Mouse (Mus musculus) hindbrain, embryonic 13.5 days (tissue): ENCODE measurements around the gene Upf3b. TPM values are rescaled to one million over a fixed set of nuclear protein-coding genes. Genes with fewer than 3 reads are reported as not detected.

ENCODE experiments used
- ATAC-seq: fragments of 200-750 bp; cut with Nextera tagmentation; 2 replicates; pipeline ENCODE4 v1.8.0; 2017; ENCODE audit warnings: moderate TSS enrichment; ENCODE audit not compliant: low FRiP score
- H3K27ac ChIP-seq: fragments of 300-500 bp; sonication (generic); 2 replicates; pipeline ENCODE4 v1.5.1; 2015; ENCODE audit warnings: inconsistent platforms, mild to moderate bottlenecking, moderate library complexity
- H3K27me3 ChIP-seq: fragments of 300-500 bp; sonication (generic); 2 replicates; pipeline ENCODE4 v1.6.1; 2015; ENCODE audit warnings: mild to moderate bottlenecking, inconsistent platforms
- H3K36me3 ChIP-seq: fragments of 300-500 bp; sonication (generic); 2 replicates; pipeline ENCODE4 v1.6.1; 2015; ENCODE audit warnings: mild to moderate bottlenecking, inconsistent platforms
- H3K4me1 ChIP-seq: fragments of 300-500 bp; sonication (generic); replicated peaks from 2 replicates; pipeline ENCODE4 v1.6.1; 2015; ENCODE audit warnings: inconsistent platforms
- H3K4me2 ChIP-seq: fragments of 300-500 bp; sonication (generic); 2 replicates; pipeline ENCODE4 v1.6.1; 2015; ENCODE audit warnings: inconsistent platforms, mild to moderate bottlenecking, moderate library complexity
- H3K4me3 ChIP-seq: fragments of 300-500 bp; sonication (generic); 2 replicates; pipeline ENCODE4 v1.5.1; 2015; ENCODE audit warnings: mild to moderate bottlenecking, inconsistent platforms
- H3K9ac ChIP-seq: fragments of 300-500 bp; sonication (generic); 2 replicates; pipeline ENCODE4 v1.6.1; 2015; ENCODE audit warnings: mild to moderate bottlenecking, inconsistent platforms
- H3K9me3 ChIP-seq: fragments of 300-500 bp; sonication (generic); 2 replicates; pipeline ENCODE4 v1.6.1; 2016; ENCODE audit warnings: inconsistent platforms
- WGBS: fragments of 180-500 bp; shearing (Covaris S2); methylation state at CpG from one replicate; pipeline ENCODE4 v1.1.7; 2015; 5-methylcytosine and 5-hydroxymethylcytosine counted together
- polyA plus RNA-seq: library from polyadenylated mRNA; unstranded; fragments of >200 nt; fragmentation: Nextera tagmentation; extraction: Ambion mirVana; gene quantifications from 2 replicates; pipeline ENCODE4 v1.2.1, GENCODE M21; 2015

Gene Upf3b
- polyA plus RNA-seq, 1 experiment from 2014 or later: 33.6 TPM

DNA sequence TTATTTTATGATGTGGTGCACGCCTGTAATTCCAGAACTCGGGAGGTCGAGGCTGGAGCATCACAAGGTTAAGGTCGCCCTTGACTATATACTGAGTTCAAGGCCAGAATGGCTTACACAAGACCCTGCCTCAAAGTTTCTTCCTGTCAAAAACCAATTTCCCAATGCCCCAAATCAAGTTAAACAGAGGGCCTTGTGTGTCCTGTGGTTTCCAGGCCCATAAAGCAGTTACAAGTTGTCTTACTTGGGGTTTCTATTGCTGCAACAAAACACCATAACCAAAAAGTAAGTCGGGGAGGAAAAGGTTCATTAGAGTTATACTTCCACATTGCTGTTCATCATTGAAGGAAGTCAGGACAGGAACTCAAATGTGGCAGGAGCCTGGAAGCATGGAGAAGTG, 41.4 kb downstream of the Upf3b start:
- no peak overlapping the region for H3K9ac ChIP-seq
- no peak overlapping the region for H3K4me2 ChIP-seq
- no peak overlapping the region for H3K27ac ChIP-seq
- H3K36me3 ChIP-seq: no peaks in the 10 kb centered on the region
- no peaks in the 10 kb centered on the region for H3K4me1 ChIP-seq
- no peak overlapping the region for H3K4me3 ChIP-seq
- WGBS: 92% methylated on average over 5 of the region's 5 CpGs
- H3K9me3 ChIP-seq: no peaks in the 10 kb centered on the region
- no peaks in the 10 kb centered on the region for H3K27me3 ChIP-seq
- no peak for ATAC-seq

DNA sequence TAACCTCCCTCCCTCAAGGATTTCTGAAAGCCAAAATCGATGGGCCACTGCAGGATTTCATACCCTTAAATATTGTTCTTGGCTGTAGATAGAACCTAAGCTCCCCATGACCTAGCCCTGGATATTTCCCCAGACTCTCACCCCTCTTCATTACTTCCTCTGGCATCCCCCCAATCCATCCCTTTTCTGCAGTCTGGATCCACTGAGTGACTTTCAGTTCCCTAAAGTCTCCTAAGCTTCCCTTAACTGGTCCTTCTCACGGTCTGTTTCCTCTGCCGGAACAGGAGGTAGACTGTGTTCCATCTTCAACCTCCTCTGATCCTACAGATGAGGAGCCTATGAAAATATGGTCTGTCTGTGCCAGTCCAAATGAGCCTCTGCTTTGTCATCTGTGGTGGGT, 42.8 kb downstream of the Upf3b start:
- Histone ChIP-seq H3K36me3 (no peaks in the 10 kb centered on the region), H3K27me3 (no peaks in the 10 kb centered on the region), H3K4me2 (no peak overlapping the region), H3K27ac (no peak overlapping the region), H3K9ac (no peak overlapping the region), H3K4me3 (no peak overlapping the region), H3K4me1 (no peaks in the 10 kb centered on the region), H3K9me3 (no peaks in the 10 kb centered on the region)
- 93% methylated on average over 3 of the region's 3 CpGs for WGBS
- no peak for ATAC-seq

DNA sequence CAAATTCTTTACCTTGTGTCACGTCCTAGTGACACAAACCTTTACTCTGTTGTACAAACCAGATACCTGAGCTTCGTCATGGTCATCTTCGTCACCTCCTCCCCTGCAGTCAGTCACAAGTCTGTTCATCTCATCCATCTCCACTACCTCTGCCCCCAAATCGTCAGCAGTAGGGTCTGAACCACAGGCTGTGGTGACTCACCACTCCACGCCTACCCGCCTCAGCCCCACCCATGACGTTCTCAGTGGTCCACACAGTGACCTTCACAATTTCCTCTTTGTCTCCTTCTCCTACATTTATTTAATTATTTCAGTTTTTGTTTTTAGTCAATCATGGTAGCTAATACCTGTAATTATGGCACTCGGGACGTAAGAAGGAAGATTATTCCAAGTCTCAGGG, 46.2 kb downstream of the Upf3b start:
- Histone ChIP-seq H3K36me3 (no peaks in the 10 kb centered on the region), H3K27ac (no peak overlapping the region), H3K4me2 (no peak overlapping the region), H3K9me3 (no peaks in the 10 kb centered on the region), H3K4me1 (no peaks in the 10 kb centered on the region), H3K27me3 (no peaks in the 10 kb centered on the region), H3K9ac (no peak overlapping the region), H3K4me3 (no peak overlapping the region)
- WGBS: 92% methylated on average over 9 of the region's 9 CpGs
- ATAC-seq: no peak

DNA sequence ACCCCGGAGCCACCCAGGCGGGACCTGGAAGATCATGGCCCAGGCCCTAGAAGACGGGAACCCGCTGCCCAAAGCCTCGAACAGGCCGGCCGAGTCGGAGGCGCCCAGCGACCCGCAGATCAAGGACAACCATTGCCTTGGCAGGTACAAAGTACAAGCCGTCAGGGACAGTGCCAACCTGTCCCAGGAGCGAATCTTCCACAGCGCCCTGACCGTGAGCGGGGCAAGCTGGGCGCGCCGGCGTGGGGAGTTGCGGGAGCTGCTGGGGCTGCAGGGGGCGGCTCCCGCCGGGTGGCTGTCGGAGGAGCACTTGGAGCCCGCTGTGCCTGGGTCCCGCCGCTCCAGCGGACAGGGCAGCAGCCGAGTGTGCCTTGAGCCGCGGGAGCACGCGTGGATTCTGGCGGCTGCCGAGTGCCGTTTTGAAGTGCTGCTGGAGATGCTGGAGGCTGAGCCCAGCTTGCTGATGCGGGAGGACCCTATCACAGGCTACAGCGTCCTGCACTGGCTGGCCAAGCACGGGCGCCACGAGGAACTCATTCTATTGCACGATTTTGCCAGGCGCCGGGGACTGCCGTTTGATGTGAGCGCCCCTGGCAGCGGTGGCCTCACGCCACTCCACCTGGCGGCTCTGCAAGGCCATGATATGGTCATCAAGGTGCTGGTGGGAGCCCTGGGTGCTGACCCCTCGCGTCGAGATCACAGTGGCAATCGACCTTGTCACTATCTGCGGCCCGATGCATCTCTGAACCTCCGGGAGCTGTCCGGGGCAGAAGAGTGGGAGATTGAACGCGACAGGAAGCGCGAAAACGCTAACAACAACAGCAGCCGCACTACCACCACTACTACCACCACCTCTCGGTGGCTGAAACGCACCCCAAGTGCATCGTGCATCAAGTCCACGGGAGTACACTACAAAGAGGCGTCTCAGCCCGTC, 61.0 kb downstream of the Upf3b start:
- no peaks in the 10 kb centered on the region for H3K36me3 ChIP-seq
- peaks cover 75% of the 10 kb centered on the region for H3K27me3 ChIP-seq
- H3K4me3 ChIP-seq: peak overlapping the region; percentile 41
- H3K4me2 ChIP-seq: peak overlapping the region; percentile 62
- WGBS: 21% methylated on average over 70 of the region's 70 CpGs
- no peak for ATAC-seq
- peak overlapping the region; percentile 58; the same call in 1 of the 2 replicates for H3K9ac ChIP-seq
- H3K9me3 ChIP-seq: no peaks in the 10 kb centered on the region
- peaks cover 15% of the 10 kb centered on the region for H3K4me1 ChIP-seq
- H3K27ac ChIP-seq: no peak overlapping the region

DNA sequence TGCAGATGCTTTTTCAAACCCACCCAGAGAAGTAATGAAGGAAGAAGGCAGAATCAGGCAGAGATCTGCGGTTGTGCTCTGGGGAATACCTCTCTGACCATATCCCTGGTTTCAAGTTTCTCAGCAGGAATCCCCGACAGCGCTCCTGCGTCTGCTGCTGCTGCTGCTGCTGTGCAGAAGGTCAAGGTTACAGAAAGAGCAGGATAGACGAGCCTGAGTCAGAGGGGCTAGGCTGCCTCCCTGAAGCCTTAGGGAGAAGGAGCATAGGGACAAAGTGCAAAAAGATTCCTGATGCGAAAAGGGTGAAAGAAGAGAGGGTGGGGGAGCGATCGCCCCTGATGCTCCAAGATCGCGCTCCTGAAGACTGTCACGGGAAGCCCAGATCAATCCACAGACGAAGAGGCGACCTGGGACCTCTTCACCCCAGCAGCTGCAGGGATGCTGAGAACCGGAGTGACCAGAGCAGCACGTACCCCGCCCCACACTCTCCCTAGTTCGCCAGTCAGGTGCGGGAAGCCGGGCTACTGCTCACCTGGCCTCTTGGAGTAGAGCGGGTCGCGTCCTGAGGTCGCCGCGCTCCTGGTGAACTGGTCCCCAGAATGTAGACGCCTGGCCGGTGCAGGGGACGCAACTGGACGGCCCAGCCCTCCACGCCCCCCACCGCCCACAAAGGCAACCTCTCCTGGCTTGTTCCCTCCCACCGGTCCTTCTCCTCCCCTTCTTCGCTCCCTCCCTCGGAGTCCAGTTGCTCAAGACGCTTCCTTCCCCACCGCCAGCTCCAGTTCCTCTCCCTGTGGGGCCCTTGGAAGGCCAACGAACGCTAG, 61.8 kb downstream of the Upf3b start, which contains the start of gene Sowahd:
Sowahd (plus strand) TSS at position 780 of the 824 bp plus-strand sequence.
- Histone ChIP-seq H3K4me3 (peak within 1 kb of the TSS; percentile 41), H3K9ac (peak within 1 kb of the TSS; percentile 58; the same call in 1 of the 2 replicates), H3K36me3 (no peaks in the 10 kb centered on the region), H3K27ac (no peak within 1 kb of the TSS), H3K9me3 (no peaks in the 10 kb centered on the region), H3K27me3 (peaks cover 75% of the 10 kb centered on the region), H3K4me2 (peak within 1 kb of the TSS; percentile 62), H3K4me1 (peaks cover 15% of the 10 kb centered on the region)
- ATAC-seq: no peak
- WGBS: 17% methylated on average over 31 of the region's 38 CpGs

DNA sequence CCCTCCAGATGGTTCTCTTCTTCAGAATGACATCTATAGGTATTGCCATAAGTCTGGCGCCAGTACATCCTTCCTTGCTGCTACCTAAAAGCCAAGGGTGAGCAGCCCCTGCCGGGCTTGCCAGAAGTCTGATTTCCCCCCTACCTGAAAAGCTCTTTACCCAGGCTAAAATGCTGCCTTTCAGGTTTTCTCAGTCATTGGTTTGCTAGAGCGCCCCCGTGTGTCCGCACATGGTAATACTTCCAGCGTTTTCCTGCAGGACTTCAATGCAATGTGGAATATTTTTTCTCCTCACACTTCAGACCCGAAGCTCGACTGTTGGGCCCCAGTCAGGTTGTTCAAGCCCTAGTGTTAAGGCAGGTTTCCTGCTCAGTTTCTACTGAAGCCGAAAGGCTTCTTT, 67.4 kb downstream of the Upf3b start:
- H3K9ac ChIP-seq: no peak overlapping the region
- 26% methylated on average over 9 of the region's 9 CpGs for WGBS
- ATAC-seq: no peak

More for the DNA sequence above, 67.4 kb downstream of the Upf3b start:
- Histone ChIP-seq H3K9me3 (no peaks in the 10 kb centered on the region), H3K36me3 (no peaks in the 10 kb centered on the region), H3K4me3 (no peak overlapping the region), H3K4me2 (no peak overlapping the region), H3K27me3 (peaks cover 24% of the 10 kb centered on the region), H3K4me1 (no peaks in the 10 kb centered on the region), H3K27ac (no peak overlapping the region)

Other genes starting within 250 kb of the Upf3b start
- gene Ube2a, start 236.4 kb downstream of the Upf3b start, polyA plus RNA-seq: 120 and 122 TPM in 2 replicates
- gene C330007P06Rik, start 236.2 kb downstream of the Upf3b start, polyA plus RNA-seq: 23.4 and 24.7 TPM in 2 replicates
- gene Nkrf, start 207.4 kb downstream of the Upf3b start, polyA plus RNA-seq: 14.4 and 14.6 TPM in 2 replicates
- 76.5 TPM in 2 replicates for gene Sept6, start 118.5 kb downstream of the Upf3b start, polyA plus RNA-seq
- 0.10 TPM in 1 of 2 replicates, not detected in the other for gene Sowahd, start 61.5 kb downstream of the Upf3b start, polyA plus RNA-seq
- 349 and 381 TPM in 2 replicates for gene Rpl39, start 24.9 kb downstream of the Upf3b start, polyA plus RNA-seq
- 24.2 and 25.0 TPM in 2 replicates for gene Nkap, start 16.5 kb upstream of the Upf3b start, polyA plus RNA-seq
- gene Akap14, start 58.5 kb upstream of the Upf3b start, polyA plus RNA-seq: 0.28 and 0.30 TPM in 2 replicates
- 683 and 716 TPM in 2 replicates for gene Ndufa1, start 80.8 kb upstream of the Upf3b start, polyA plus RNA-seq
- gene Rnf113a1, start 80.9 kb upstream of the Upf3b start, polyA plus RNA-seq: 18.6 and 20.0 TPM in 2 replicates
- not detected in 2 replicates for gene Gm9, start 100.7 kb upstream of the Upf3b start, polyA plus RNA-seq
- gene Rhox1, start 111.9 kb upstream of the Upf3b start, polyA plus RNA-seq: not detected in 2 replicates
- gene Rhox2a, start 134.7 kb upstream of the Upf3b start, polyA plus RNA-seq: 0.32 TPM in 1 of 2 replicates, not detected in the other
- gene Rhox3a, start 139.6 kb upstream of the Upf3b start, polyA plus RNA-seq: not detected in 2 replicates
- gene Rhox4a, start 155.0 kb upstream of the Upf3b start, polyA plus RNA-seq: not detected in 2 replicates